Mouse (Mus musculus): Measurements from ENCODE around the gene Ccdc122. TPM values are rescaled to one million over a fixed set of nuclear protein-coding genes. Genes with fewer than 3 reads are reported as not detected.

The Ccdc122 gene
- polyA plus RNA-seq, 1 experiment: 2.0 TPM

GRCm38 (mm10) chr14:77017211-77017610 is 19.4 kb upstream of the Ccdc122 start:
- no peaks in the 10 kb centered on the region for H3K4me1 ChIP-seq (ENCODE audit: control insufficient read depth, insufficient read depth, low read length)
- no peak overlapping the region for H3K4me3 ChIP-seq (ENCODE audit: low read depth, low read length)
- TF ChIP-seq POLR2A (IDR thresholded peaks at IDR 0.05; ENCODE audit: insufficient read depth, low read length) (no peak), CTCF (IDR thresholded peaks at IDR 0.05; ENCODE audit: low read depth, low read length) (no peak), EP300 (IDR thresholded peaks at IDR 0.05; ENCODE audit: insufficient read depth, low read depth, low read length) (no peak)
- H3K36me3 ChIP-seq (ENCODE audit: control insufficient read depth, insufficient read depth, low read length, poor library complexity, severe bottlenecking): no peaks in the 10 kb centered on the region
- H3K9me3 ChIP-seq (replicated peaks; ENCODE audit: control insufficient read depth, insufficient read depth, low read length, poor library complexity, severe bottlenecking): no peaks in the 10 kb centered on the region
- H3K9ac ChIP-seq (ENCODE audit: low read depth, poor library complexity, severe bottlenecking): no peak overlapping the region
- no peak overlapping the region for H3K27ac ChIP-seq (ENCODE audit: insufficient read depth, low read length)
- H3K27me3 ChIP-seq (ENCODE audit: control insufficient read depth, insufficient read depth, low read length, poor library complexity, severe bottlenecking): no peaks in the 10 kb centered on the region

DNA sequence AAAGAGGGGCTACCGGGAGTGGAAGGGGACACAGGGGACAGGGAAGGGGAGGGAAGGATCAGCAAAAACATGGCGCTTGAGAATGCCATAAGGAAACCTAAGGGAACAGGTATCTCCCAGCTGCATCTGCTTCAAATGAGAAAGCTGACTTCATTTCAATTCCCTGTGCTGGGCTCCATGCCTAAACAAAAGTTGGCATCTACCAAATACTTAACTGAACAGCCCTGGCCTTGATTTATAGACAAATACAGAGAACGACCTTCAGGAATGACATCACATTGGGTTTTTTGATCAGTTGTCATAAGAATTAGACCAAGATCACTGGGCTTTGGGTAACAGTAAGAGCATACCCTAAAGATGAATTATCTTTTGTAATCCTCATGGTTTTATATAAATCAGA is 12.1 kb upstream of the Ccdc122 start:
- no peaks in the 10 kb centered on the region for H3K9me3 ChIP-seq (replicated peaks; ENCODE audit: control insufficient read depth, insufficient read depth, low read length, poor library complexity, severe bottlenecking)
- H3K4me3 ChIP-seq (ENCODE audit: low read depth, low read length): no peak overlapping the region
- H3K27ac ChIP-seq (ENCODE audit: insufficient read depth, low read length): no peak overlapping the region
- no peaks in the 10 kb centered on the region for H3K4me1 ChIP-seq (ENCODE audit: control insufficient read depth, insufficient read depth, low read length)
- TF ChIP-seq POLR2A (IDR thresholded peaks at IDR 0.05; ENCODE audit: insufficient read depth, low read length) (no peak), CTCF (IDR thresholded peaks at IDR 0.05; ENCODE audit: low read depth, low read length) (no peak), EP300 (IDR thresholded peaks at IDR 0.05; ENCODE audit: insufficient read depth, low read depth, low read length) (no peak)
- H3K27me3 ChIP-seq (ENCODE audit: control insufficient read depth, insufficient read depth, low read length, poor library complexity, severe bottlenecking): no peaks in the 10 kb centered on the region
- no peaks in the 10 kb centered on the region for H3K36me3 ChIP-seq (ENCODE audit: control insufficient read depth, insufficient read depth, low read length, poor library complexity, severe bottlenecking)
- H3K9ac ChIP-seq (ENCODE audit: low read depth, poor library complexity, severe bottlenecking): no peak overlapping the region

DNA sequence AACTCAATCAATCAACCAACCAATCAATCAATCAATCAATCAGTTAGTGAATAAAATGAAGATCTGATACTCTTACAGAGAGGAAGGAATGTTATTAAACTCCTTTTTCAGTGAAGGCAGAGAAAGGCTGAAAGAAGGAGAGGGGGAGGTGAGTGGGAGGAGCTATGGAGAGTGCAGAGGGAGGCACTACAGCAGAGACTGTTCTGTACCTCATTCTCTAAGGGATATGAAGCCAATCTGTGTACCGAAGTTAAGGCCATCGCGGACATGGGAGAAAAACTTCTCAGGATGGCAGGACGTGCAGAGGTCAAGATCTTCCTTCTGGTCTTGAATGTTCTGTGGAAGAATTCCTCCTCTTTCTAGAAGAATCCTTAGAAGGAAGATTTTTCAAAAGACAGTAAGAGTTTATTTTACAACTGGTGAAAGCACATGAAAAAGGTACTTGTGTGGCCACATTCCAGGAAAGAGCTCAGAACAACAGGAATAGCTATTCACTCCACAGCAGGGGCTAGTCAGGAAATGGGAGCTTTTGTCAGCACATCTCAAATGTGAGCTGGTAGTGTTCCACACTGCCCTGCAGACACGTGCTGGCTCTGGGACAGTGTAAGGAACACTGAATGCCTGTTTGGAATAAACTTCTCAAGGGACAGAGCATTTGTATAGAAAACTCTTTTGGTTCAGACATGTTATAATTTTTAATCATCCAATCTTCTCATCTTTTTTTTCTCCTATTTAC is 7.1 kb upstream of the Ccdc122 start:
- peak overlapping the region; percentile 20 for H3K27ac ChIP-seq (ENCODE audit: insufficient read depth, low read length)
- TF ChIP-seq POLR2A (IDR thresholded peaks at IDR 0.05; ENCODE audit: insufficient read depth, low read length) (no peak), CTCF (IDR thresholded peaks at IDR 0.05; ENCODE audit: low read depth, low read length) (no peak)
- H3K9me3 ChIP-seq (replicated peaks; ENCODE audit: control insufficient read depth, insufficient read depth, low read length, poor library complexity, severe bottlenecking): no peaks in the 10 kb centered on the region
- peaks cover 2% of the 10 kb centered on the region for H3K4me1 ChIP-seq (ENCODE audit: control insufficient read depth, insufficient read depth, low read length)
- 0 out of 2 replicates have a peak, but pooled peaks cover 2% of the 10 kb centered on the region for H3K36me3 ChIP-seq (ENCODE audit: control insufficient read depth, insufficient read depth, low read length, poor library complexity, severe bottlenecking)
- H3K4me3 ChIP-seq (ENCODE audit: low read depth, low read length): no peak overlapping the region
- H3K9ac ChIP-seq (ENCODE audit: low read depth, poor library complexity, severe bottlenecking): no peak overlapping the region
- no peaks in the 10 kb centered on the region for H3K27me3 ChIP-seq (ENCODE audit: control insufficient read depth, insufficient read depth, low read length, poor library complexity, severe bottlenecking)

- Histone ChIP-seq H3K4me3 (ENCODE audit: low read depth, low read length) (no peak overlapping the region), H3K4me1 (ENCODE audit: control insufficient read depth, insufficient read depth, low read length) (peaks cover 2% of the 10 kb centered on the region), H3K9me3 (replicated peaks; ENCODE audit: control insufficient read depth, insufficient read depth, low read length, poor library complexity, severe bottlenecking) (no peaks in the 10 kb centered on the region), H3K9ac (ENCODE audit: low read depth, poor library complexity, severe bottlenecking) (no peak overlapping the region), H3K27ac (ENCODE audit: insufficient read depth, low read length) (no peak overlapping the region), H3K36me3 (ENCODE audit: control insufficient read depth, insufficient read depth, low read length, poor library complexity, severe bottlenecking) (0 out of 2 replicates have a peak, but pooled peaks cover 2% of the 10 kb centered on the region), H3K27me3 (ENCODE audit: control insufficient read depth, insufficient read depth, low read length, poor library complexity, severe bottlenecking) (no peaks in the 10 kb centered on the region)
- TF ChIP-seq EP300 (IDR thresholded peaks at IDR 0.05; ENCODE audit: insufficient read depth, low read depth, low read length): no peak
- TF ChIP-seq POLR2A (IDR thresholded peaks at IDR 0.05; ENCODE audit: insufficient read depth, low read length): no peak
- TF ChIP-seq CTCF (IDR thresholded peaks at IDR 0.05; ENCODE audit: low read depth, low read length): no peak
Observed at GRCm38 (mm10) chr14:77030808-77031207, 5.8 kb upstream of the Ccdc122 start.

DNA sequence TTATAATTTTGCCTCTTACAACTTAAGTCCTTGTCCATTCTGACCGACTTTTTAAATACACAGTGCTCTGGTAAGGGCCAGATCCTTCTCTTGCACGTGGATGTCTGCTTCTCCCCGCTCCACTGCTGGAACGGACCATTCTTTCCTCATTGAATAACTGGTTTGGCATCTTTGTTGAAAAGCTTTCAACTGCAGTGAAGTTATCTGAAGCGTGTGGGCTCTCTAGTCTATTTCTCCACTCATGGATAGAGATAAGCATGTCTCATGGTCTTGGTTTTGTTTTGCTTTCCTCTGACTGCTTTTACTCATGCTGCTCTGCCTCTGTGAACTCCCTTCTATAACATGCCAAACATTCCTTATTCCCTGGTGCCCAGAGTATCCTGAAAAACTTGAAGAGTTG is 4.1 kb upstream of the Ccdc122 start:
- no peaks in the 10 kb centered on the region for H3K27me3 ChIP-seq (ENCODE audit: control insufficient read depth, insufficient read depth, low read length, poor library complexity, severe bottlenecking)
- H3K36me3 ChIP-seq (ENCODE audit: control insufficient read depth, insufficient read depth, low read length, poor library complexity, severe bottlenecking): 0 out of 2 replicates have a peak, but pooled peaks cover 2% of the 10 kb centered on the region
- H3K9ac ChIP-seq (ENCODE audit: low read depth, poor library complexity, severe bottlenecking): no peak overlapping the region
- TF ChIP-seq CTCF (IDR thresholded peaks at IDR 0.05; ENCODE audit: low read depth, low read length): no peak
- no peak for TF ChIP-seq POLR2A (IDR thresholded peaks at IDR 0.05; ENCODE audit: insufficient read depth, low read length)
- no peak for TF ChIP-seq EP300 (IDR thresholded peaks at IDR 0.05; ENCODE audit: insufficient read depth, low read depth, low read length)
- H3K27ac ChIP-seq (ENCODE audit: insufficient read depth, low read length): no peak overlapping the region
- H3K4me3 ChIP-seq (ENCODE audit: low read depth, low read length): no peak overlapping the region
- H3K9me3 ChIP-seq (replicated peaks; ENCODE audit: control insufficient read depth, insufficient read depth, low read length, poor library complexity, severe bottlenecking): no peaks in the 10 kb centered on the region
- peaks cover 2% of the 10 kb centered on the region for H3K4me1 ChIP-seq (ENCODE audit: control insufficient read depth, insufficient read depth, low read length)

- Histone ChIP-seq H3K4me1 (ENCODE audit: control insufficient read depth, insufficient read depth, low read length) (peaks cover 2% of the 10 kb centered on the region), H3K9me3 (replicated peaks; ENCODE audit: control insufficient read depth, insufficient read depth, low read length, poor library complexity, severe bottlenecking) (no peaks in the 10 kb centered on the region), H3K9ac (ENCODE audit: low read depth, poor library complexity, severe bottlenecking) (no peak overlapping the region), H3K27ac (ENCODE audit: insufficient read depth, low read length) (no peak overlapping the region), H3K4me3 (ENCODE audit: low read depth, low read length) (no peak overlapping the region), H3K36me3 (ENCODE audit: control insufficient read depth, insufficient read depth, low read length, poor library complexity, severe bottlenecking) (0 out of 2 replicates have a peak, but pooled peaks cover 2% of the 10 kb centered on the region), H3K27me3 (ENCODE audit: control insufficient read depth, insufficient read depth, low read length, poor library complexity, severe bottlenecking) (no peaks in the 10 kb centered on the region)
- TF ChIP-seq EP300 (IDR thresholded peaks at IDR 0.05; ENCODE audit: insufficient read depth, low read depth, low read length) (no peak), POLR2A (IDR thresholded peaks at IDR 0.05; ENCODE audit: insufficient read depth, low read length) (no peak), CTCF (IDR thresholded peaks at IDR 0.05; ENCODE audit: low read depth, low read length) (no peak)
Observed at GRCm38 (mm10) chr14:77033391-77033790, 3.2 kb upstream of the Ccdc122 start.

Measured in ES-Bruce4 (cell line).